Mouse (Mus musculus) hindbrain, embryonic 10.5 days (tissue): Measurements from ENCODE around the gene Ddx1. TPM values are rescaled to one million over a fixed set of nuclear protein-coding genes. Genes with fewer than 3 reads are reported as not detected.

ENCODE experiments used
- DNase-seq: peaks from one replicate; pipeline ENCODE4 v3.0.0-alpha.2; 2017; ENCODE audit warnings: low spot score
- H3K27ac ChIP-seq: fragments of 300-500 bp; sonication (generic); 2 replicates; pipeline ENCODE4 v1.5.1; 2016; ENCODE audit warnings: mild to moderate bottlenecking, moderate library complexity
- H3K27me3 ChIP-seq: fragments of 300-500 bp; sonication (generic); 2 replicates; pipeline ENCODE4 v1.6.1; 2016; ENCODE audit warnings: mild to moderate bottlenecking; ENCODE audit not compliant: poor library complexity, insufficient read depth, severe bottlenecking
- H3K36me3 ChIP-seq: fragments of 300-500 bp; sonication (generic); 2 replicates; pipeline ENCODE4 v1.6.1; 2016; ENCODE audit warnings: mild to moderate bottlenecking, moderate library complexity
- H3K4me1 ChIP-seq: fragments of 300-500 bp; sonication (generic); replicated peaks from 2 replicates; pipeline ENCODE4 v1.6.1; 2016; ENCODE audit warnings: mild to moderate bottlenecking
- H3K4me3 ChIP-seq: fragments of 300-500 bp; sonication (generic); 2 replicates; pipeline ENCODE4 v1.5.1; 2016; ENCODE audit warnings: mild to moderate bottlenecking, moderate library complexity
- H3K9me3 ChIP-seq: fragments of 300-500 bp; sonication (generic); 2 replicates; pipeline ENCODE4 v1.6.1; 2016; ENCODE audit warnings: mild to moderate bottlenecking, moderate library complexity
- WGBS: fragments of 180-500 bp; shearing (Covaris S2); methylation state at CpG from one replicate; pipeline ENCODE4 v1.1.7; 2016; 5-methylcytosine and 5-hydroxymethylcytosine counted together
- polyA plus RNA-seq: library from polyadenylated mRNA; unstranded; fragments of >200 nt; fragmentation: Nextera tagmentation; extraction: Ambion mirVana; gene quantifications from 2 replicates; pipeline ENCODE4 v1.2.1, GENCODE M21; 2016

Ddx1 gene
- polyA plus RNA-seq, 1 experiment from 2014 or later, result 144 TPM

DNA sequence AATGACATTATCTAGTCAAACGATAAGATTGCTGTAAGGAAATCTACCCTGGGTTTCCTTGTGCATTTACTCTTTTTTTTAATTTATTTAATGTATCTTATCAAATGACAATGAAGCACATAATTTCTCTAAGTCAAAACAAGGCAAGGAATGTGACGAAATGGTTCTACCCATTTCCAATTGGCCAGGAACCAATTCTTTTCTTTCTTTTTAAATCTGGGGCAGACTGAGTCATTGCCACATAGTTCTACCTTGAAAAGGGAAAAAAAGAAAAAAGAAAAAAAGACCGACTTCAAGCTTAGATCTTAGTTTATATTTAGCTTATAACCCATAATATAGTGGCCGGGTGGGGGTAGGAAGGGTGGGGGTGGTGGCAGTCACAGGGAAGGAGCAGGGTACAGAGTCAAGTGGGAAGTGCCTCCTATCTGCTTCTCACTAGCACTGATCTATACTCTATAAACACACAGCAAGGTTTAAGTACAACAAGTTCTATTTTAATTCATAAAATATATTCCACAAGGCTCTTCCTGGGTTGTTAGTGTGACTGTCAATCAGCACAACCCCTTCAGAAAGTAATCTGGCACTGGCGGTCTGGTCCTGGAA, 32.4 kb downstream of the Ddx1 start:
- Histone ChIP-seq H3K4me3 (no peak overlapping the region), H3K27ac (no peak overlapping the region), H3K9me3 (no peaks in the 10 kb centered on the region), H3K27me3 (no peaks in the 10 kb centered on the region), H3K36me3 (peaks cover 42% of the 10 kb centered on the region), H3K4me1 (peaks cover 5% of the 10 kb centered on the region; the same call in 1 of the 2 replicates)
- no peak for DNase-seq
- WGBS, result 75% methylated on average over 5 of the region's 5 CpGs

- no peaks in the 10 kb centered on the region for H3K27me3 ChIP-seq
- no peak overlapping the region for H3K4me3 ChIP-seq
- DNase-seq, result peak; percentile 87
- H3K36me3 ChIP-seq, result peaks cover 30% of the 10 kb centered on the region
- 0 out of 2 replicates have a peak overlapping the region, but pooled peaks have one; percentile 14 for H3K27ac ChIP-seq
- no peaks in the 10 kb centered on the region for H3K9me3 ChIP-seq
- peaks cover 14% of the 10 kb centered on the region for H3K4me1 ChIP-seq
- WGBS, result 34% methylated on average over 11 of the region's 11 CpGs
These were observed 34.4 kb downstream of the Ddx1 start for GRCm38 (mm10) chr12:13214345-13215278.

- DNase-seq, result no peak
- Histone ChIP-seq H3K9me3 (no peaks in the 10 kb centered on the region), H3K4me1 (peaks cover 41% of the 10 kb centered on the region), H3K36me3 (peaks cover 3% of the 10 kb centered on the region; the same call in 1 of the 2 replicates), H3K4me3 (no peak overlapping the region), H3K27me3 (no peaks in the 10 kb centered on the region), H3K27ac (0 out of 2 replicates have a peak overlapping the region, but pooled peaks have one; percentile 50)
- 74% methylated on average over 11 of the region's 11 CpGs for WGBS
These were observed 37.1 kb downstream of the Ddx1 start for GRCm38 (mm10) chr12:13211746-13212482.

- Histone ChIP-seq H3K9me3 (no peaks in the 10 kb centered on the region), H3K27me3 (no peaks in the 10 kb centered on the region), H3K4me1 (peaks cover 46% of the 10 kb centered on the region), H3K36me3 (no peaks in the 10 kb centered on the region), H3K27ac (peak overlapping the region; percentile 83), H3K4me3 (no peak overlapping the region)
- 53% methylated on average over 13 of the region's 13 CpGs for WGBS
- no peak for DNase-seq
These were observed 39.2 kb downstream of the Ddx1 start for GRCm38 (mm10) chr12:13209692-13210377.

GRCm38 (mm10) chr12:13208983-13209451, 40.0 kb downstream of the Ddx1 start:
- Histone ChIP-seq H3K4me1 (peaks cover 40% of the 10 kb centered on the region), H3K27me3 (no peaks in the 10 kb centered on the region), H3K27ac (peak overlapping the region; percentile 83), H3K36me3 (no peaks in the 10 kb centered on the region), H3K4me3 (no peak overlapping the region), H3K9me3 (no peaks in the 10 kb centered on the region)
- peak; percentile 56 for DNase-seq
- WGBS, result 24% methylated on average over 11 of the region's 11 CpGs

DNA sequence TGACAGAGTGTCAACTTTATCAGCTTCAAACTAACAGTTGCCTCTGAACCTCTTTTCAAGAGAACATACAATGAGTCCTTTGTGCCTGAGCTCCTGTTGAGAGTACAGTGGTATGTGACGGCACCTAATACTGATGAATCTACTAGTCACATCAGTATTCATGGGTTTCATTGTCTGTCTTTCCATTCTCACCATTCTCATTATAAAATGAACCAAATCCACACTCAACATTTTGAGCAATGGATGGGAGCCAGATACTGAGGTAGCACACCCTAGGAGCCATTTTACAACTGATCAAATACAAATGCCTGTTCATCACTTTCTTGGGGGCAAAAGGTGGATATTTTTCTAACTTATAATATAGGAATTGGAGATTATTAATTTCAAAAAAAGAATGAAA, 40.5 kb downstream of the Ddx1 start:
- no peak for DNase-seq
- no peaks in the 10 kb centered on the region for H3K9me3 ChIP-seq
- H3K27ac ChIP-seq, result peak overlapping the region; percentile 83
- WGBS, result 19% methylated on average over 1 of the region's 1 CpGs
- peaks cover 42% of the 10 kb centered on the region for H3K4me1 ChIP-seq
- H3K4me3 ChIP-seq, result no peak overlapping the region
- no peaks in the 10 kb centered on the region for H3K27me3 ChIP-seq
- no peaks in the 10 kb centered on the region for H3K36me3 ChIP-seq

- H3K27me3 ChIP-seq, result no peaks in the 10 kb centered on the region
- H3K9me3 ChIP-seq, result no peaks in the 10 kb centered on the region
- H3K4me3 ChIP-seq, result no peak overlapping the region
- no peaks in the 10 kb centered on the region for H3K36me3 ChIP-seq
- peaks cover 44% of the 10 kb centered on the region for H3K4me1 ChIP-seq
- no peak for DNase-seq
- WGBS, result 34% methylated on average over 8 of the region's 8 CpGs
- 0 out of 2 replicates have a peak overlapping the region, but pooled peaks have one; percentile 23 for H3K27ac ChIP-seq
These were observed 41.9 kb downstream of the Ddx1 start for GRCm38 (mm10) chr12:13207099-13207498.

GRCm38 (mm10) chr12:13205733-13206132, 43.3 kb downstream of the Ddx1 start:
- Histone ChIP-seq H3K4me1 (peaks cover 44% of the 10 kb centered on the region), H3K36me3 (no peaks in the 10 kb centered on the region), H3K27me3 (no peaks in the 10 kb centered on the region), H3K9me3 (no peaks in the 10 kb centered on the region), H3K4me3 (no peak overlapping the region), H3K27ac (no peak overlapping the region)
- WGBS, result 80% methylated on average over 3 of the region's 3 CpGs
- no peak for DNase-seq

GRCm38 (mm10) chr12:13202322-13202721, 46.7 kb downstream of the Ddx1 start:
- Histone ChIP-seq H3K4me1 (peaks cover 14% of the 10 kb centered on the region), H3K4me3 (no peak overlapping the region), H3K36me3 (no peaks in the 10 kb centered on the region), H3K9me3 (no peaks in the 10 kb centered on the region), H3K27ac (peak overlapping the region; percentile 64; the same call in 1 of the 2 replicates), H3K27me3 (no peaks in the 10 kb centered on the region)
- no peak for DNase-seq

DNA sequence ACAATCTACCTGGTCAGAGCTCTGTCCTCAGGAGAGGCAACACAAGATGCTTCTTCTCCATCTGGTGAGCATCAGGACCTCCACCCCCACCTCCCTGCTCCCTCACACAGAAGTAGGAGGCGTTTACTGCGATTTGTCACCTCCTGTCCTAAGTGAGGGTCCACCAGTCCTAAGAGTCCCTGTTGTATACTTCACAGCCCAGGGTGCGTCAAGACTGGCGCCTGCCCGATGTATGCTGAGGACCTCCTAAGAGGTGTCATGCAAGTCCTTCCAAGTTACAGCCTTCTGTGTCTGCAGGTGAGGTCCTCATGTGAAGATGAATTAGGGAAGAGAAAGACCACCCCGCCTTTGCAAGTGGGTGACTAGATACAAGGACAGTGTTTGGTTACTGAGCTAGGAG, 48.4 kb downstream of the Ddx1 start:
- 88% methylated on average over 6 of the region's 6 CpGs for WGBS
- Histone ChIP-seq H3K4me3 (no peak overlapping the region), H3K36me3 (no peaks in the 10 kb centered on the region), H3K27ac (no peak overlapping the region), H3K9me3 (no peaks in the 10 kb centered on the region), H3K27me3 (no peaks in the 10 kb centered on the region), H3K4me1 (0 out of 2 replicates have a peak, but pooled peaks cover 6% of the 10 kb centered on the region)
- DNase-seq, result no peak

GRCm38 (mm10) chr12:13199338-13200301, 49.4 kb downstream of the Ddx1 start:
- Histone ChIP-seq H3K4me3 (no peak overlapping the region), H3K36me3 (no peaks in the 10 kb centered on the region), H3K27ac (no peak overlapping the region), H3K9me3 (no peaks in the 10 kb centered on the region), H3K4me1 (0 out of 2 replicates have a peak, but pooled peaks cover 6% of the 10 kb centered on the region), H3K27me3 (no peaks in the 10 kb centered on the region)
- whole genome bisulfite sequencing, result 90% methylated on average over 13 of the region's 13 CpGs
- no peak for DNase-seq
